13 mouse cellular contexts compared by ENCODE assay signal in the genomic region with DNA sequence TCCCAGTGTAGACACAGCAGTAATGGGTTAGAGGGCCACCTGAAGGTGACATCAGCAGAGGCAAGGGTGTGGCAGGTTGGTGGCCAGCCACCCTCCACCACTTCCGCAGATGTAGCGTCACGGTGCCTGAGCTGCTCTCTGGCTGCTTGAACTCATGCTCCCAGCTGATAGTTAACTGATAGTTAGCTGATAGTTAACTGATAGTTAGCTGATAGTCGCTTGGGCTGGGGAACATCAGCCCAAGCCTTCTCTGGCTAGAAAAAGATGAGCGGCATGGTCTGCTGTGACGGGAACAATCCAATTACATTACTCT.
DNase-seq lines count a peak whose midpoint lies in the region; ATAC-seq and TF ChIP-seq lines count a peak whose summit lies in the region.
"Had no signal": no experiment of that assay in that cellular context is flagged by ENCODE, and none has a peak within 500 bp of the region (broad histone marks: within the 10 kb centered on the region; RNA-seq: fewer than 3 reads in every experiment).

No protein-coding gene starts in this region.

- no peaks in the 10 kb centered on the region for H3K27me3 ChIP-seq in lung, embryonic 14.5 days (ENCODE audit: insufficient read depth, low read length)
- no peaks in the 10 kb centered on the region for H3K27me3 ChIP-seq in stomach, embryonic 15.5 days (replicated peaks)
- H3K27me3 ChIP-seq in midbrain, embryonic 10.5 days (ENCODE audit: low read depth, poor library complexity, severe bottlenecking), result no peaks in the 10 kb centered on the region
- H3K27me3 ChIP-seq: Patski had no signal

- WGBS in lung, embryonic 14.5 days, result 66% methylated on average over 6 of the region's 6 CpGs
- WGBS in lung, adult 2 months, result 87% methylated on average over 6 of the region's 6 CpGs
- WGBS in stomach, embryonic 15.5 days, result 73% methylated on average over 6 of the region's 6 CpGs
- WGBS in midbrain, embryonic 10.5 days, result 91% methylated on average over 6 of the region's 6 CpGs

- H3K9me3 ChIP-seq in lung, embryonic 14.5 days (ENCODE audit: low read depth, low read length), result no peaks in the 10 kb centered on the region
- H3K9me3 ChIP-seq in stomach, embryonic 15.5 days, result no peaks in the 10 kb centered on the region
- no peaks in the 10 kb centered on the region for H3K9me3 ChIP-seq in midbrain, embryonic 10.5 days (replicated peaks)

- peak overlapping the region; percentile 37 for H3K4me2 ChIP-seq in lung, embryonic 14.5 days
- H3K4me2 ChIP-seq in stomach, embryonic 15.5 days, result no peak overlapping the region

- ATAC-seq in CD4-positive, CD25-positive, alpha-beta regulatory T cell, adult 4 months, result no peak
- ATAC-seq in lung, embryonic 14.5 days (ENCODE audit: insufficient read depth), result no peak
- ATAC-seq in stomach, embryonic 15.5 days (ENCODE audit: insufficient read depth, low FRiP score, low read depth), result no peak; the same call in 1 of the 2 replicates
- no peak for ATAC-seq in frontal cortex, adult (ENCODE audit: low TSS enrichment)
- ATAC-seq: forebrain, embryonic 14.5 days; midbrain, embryonic 16.5 days; Patski had no signal

- peak; percentile 20 for DNase-seq in CD4-positive, CD25-positive, alpha-beta regulatory T cell, adult 2 months (ENCODE audit: low read depth, low spot score)
- DNase-seq in lung, embryonic 14.5 days, result no peak
- no peak for DNase-seq in lung, adult 2 months
- peak; percentile 60 for DNase-seq in liver
- no peak for DNase-seq in midbrain, embryonic 10.5 days (ENCODE audit: low spot score)
- DNase-seq: adrenal gland, postnatal 25 days; cerebellum, adult 9-11 months had no signal

- no peaks in the 10 kb centered on the region for H3K36me3 ChIP-seq in lung, embryonic 14.5 days (ENCODE audit: insufficient read depth)
- no peaks in the 10 kb centered on the region for H3K36me3 ChIP-seq in stomach, embryonic 15.5 days
- no peaks in the 10 kb centered on the region for H3K36me3 ChIP-seq in midbrain, embryonic 10.5 days

- TF ChIP-seq POLR2A in lung, adult 2 months (IDR thresholded peaks at IDR 0.05; ENCODE audit: borderline replicate concordance, extremely low read depth, low read depth, low read length), result no peak

- H3K4me3 ChIP-seq in lung, embryonic 14.5 days (ENCODE audit: low read depth, low read length), result no peak overlapping the region
- no peak overlapping the region for H3K4me3 ChIP-seq in lung, adult 2 months (replicated peaks; ENCODE audit: extremely low read depth, low read depth, low read length)
- no peak overlapping the region for H3K4me3 ChIP-seq in stomach, embryonic 15.5 days (replicated peaks)
- no peak overlapping the region for H3K4me3 ChIP-seq in midbrain, embryonic 10.5 days

- TF ChIP-seq CTCF in lung, embryonic 14.5 days (IDR thresholded peaks at IDR 0.05; ENCODE audit: low read depth), result no peak
- no peak for TF ChIP-seq CTCF in lung, adult 2 months (IDR thresholded peaks at IDR 0.05; ENCODE audit: insufficient read depth, low read length)

- H3K4me1 ChIP-seq in lung, embryonic 14.5 days (ENCODE audit: insufficient read depth), result peaks cover 32% of the 10 kb centered on the region
- H3K4me1 ChIP-seq in lung, adult 2 months (ENCODE audit: control insufficient read depth, insufficient read depth, low read length), result no peaks in the 10 kb centered on the region; the same call in 1 of the 2 replicates
- H3K4me1 ChIP-seq in stomach, embryonic 15.5 days, result peaks cover 4% of the 10 kb centered on the region; the same call in 1 of the 2 replicates
- H3K4me1 ChIP-seq in midbrain, embryonic 10.5 days, result peaks cover 47% of the 10 kb centered on the region

- peak overlapping the region; percentile 85 for H3K27ac ChIP-seq in lung, embryonic 14.5 days (ENCODE audit: low read depth)
- H3K27ac ChIP-seq in stomach, embryonic 15.5 days, result peak overlapping the region; percentile 44; the same call in 1 of the 2 replicates
- no peak overlapping the region for H3K27ac ChIP-seq in midbrain, embryonic 10.5 days (replicated peaks)

- H3K9ac ChIP-seq in lung, embryonic 14.5 days, result no peak overlapping the region
- H3K9ac ChIP-seq in stomach, embryonic 15.5 days, result no peak overlapping the region

Comparison
In these comparisons a context has a peak if more than half of its experiments do, and no peak if none do; other contexts are left out.
1. DNase-seq: peak in CD4-positive, CD25-positive, alpha-beta regulatory T cell, adult 2 months (single experiment) and liver (single experiment); none in lung, embryonic 14.5 days (single experiment), lung, adult 2 months (single experiment) and midbrain, embryonic 10.5 days (single experiment).